Mouse (Mus musculus) forebrain, embryonic 16.5 days (tissue): Measurements from ENCODE around the gene Wdr60. TPM values are rescaled to one million over a fixed set of nuclear protein-coding genes. Genes with fewer than 3 reads are reported as not detected.
"Not testable (repeated sequence)": the region's sequence is repeated elsewhere in the genome, so short reads cannot be mapped to it uniquely, and the experiment has no call there.

ENCODE experiments used
- ATAC-seq: fragments of 200-750 bp; cut with Nextera tagmentation; 2 replicates; pipeline ENCODE4 v1.8.0; 2017; ENCODE audit warnings: mild to moderate bottlenecking, moderate library complexity
- H3K27ac ChIP-seq: fragments of 300-500 bp; sonication (generic); 2 replicates; pipeline ENCODE4 v1.5.1; 2014; ENCODE audit warnings: low read length, control low read depth
- H3K27me3 ChIP-seq: fragments of 300-500 bp; sonication (generic); replicated peaks from 2 replicates; pipeline ENCODE4 v1.6.1; 2014; ENCODE audit warnings: low read length; ENCODE audit not compliant: control insufficient read depth, insufficient read depth
- H3K36me3 ChIP-seq: fragments of 300-500 bp; sonication (generic); 2 replicates; pipeline ENCODE4 v1.6.1; 2014; ENCODE audit not compliant: control insufficient read depth, insufficient read depth
- H3K4me1 ChIP-seq: fragments of 300-500 bp; sonication (generic); replicated peaks from 2 replicates; pipeline ENCODE4 v1.6.1; 2014; ENCODE audit warnings: low read length; ENCODE audit not compliant: control insufficient read depth, insufficient read depth
- H3K4me2 ChIP-seq: fragments of 300-500 bp; sonication (generic); 2 replicates; pipeline ENCODE4 v1.6.1; 2014; ENCODE audit warnings: mild to moderate bottlenecking, low read length, control low read depth
- H3K4me3 ChIP-seq: fragments of 300-500 bp; sonication (generic); replicated peaks from 2 replicates; pipeline ENCODE4 v1.5.1; 2014; ENCODE audit warnings: mild to moderate bottlenecking, low read length, control low read depth
- H3K9ac ChIP-seq: fragments of 300-500 bp; sonication (generic); replicated peaks from 2 replicates; pipeline ENCODE4 v1.6.1; 2014; ENCODE audit warnings: low read depth, low read length, control low read depth
- H3K9me3 ChIP-seq: fragments of 300-500 bp; sonication (generic); 2 replicates; pipeline ENCODE4 v1.6.1; 2016; ENCODE audit warnings: low read length; ENCODE audit not compliant: control insufficient read depth
- WGBS: fragments of 180-500 bp; shearing (Covaris S2); extraction: QIAGEN DNeasy Blood & Tissue Kit; methylation state at CpG from one replicate; pipeline ENCODE4 v1.1.7; 2014; 5-methylcytosine and 5-hydroxymethylcytosine counted together
- polyA plus RNA-seq: library from polyadenylated mRNA; unstranded; fragments of >200 nt; fragmentation: Nextera tagmentation; extraction: Ambion mirVana; gene quantifications from 2 replicates; pipeline ENCODE4 v1.2.1, GENCODE M21; 2015

Gene Wdr60
- polyA plus RNA-seq, 1 experiment from 2014 or later: 18.5 TPM

GRCm38 (mm10) chr12:116282856-116283255 is 20.0 kb upstream of the Wdr60 start:
- H3K9ac ChIP-seq: no peak overlapping the region
- no peaks in the 10 kb centered on the region for H3K9me3 ChIP-seq
- no peak overlapping the region for H3K4me3 ChIP-seq
- H3K27ac ChIP-seq: no peak overlapping the region
- ATAC-seq: no peak
- 89% methylated on average over 2 of the region's 2 CpGs for WGBS
- peaks cover 9% of the 10 kb centered on the region for H3K4me1 ChIP-seq
- H3K27me3 ChIP-seq: no peaks in the 10 kb centered on the region
- H3K36me3 ChIP-seq: no peaks in the 10 kb centered on the region
- no peak overlapping the region for H3K4me2 ChIP-seq

- peaks cover 9% of the 10 kb centered on the region for H3K4me1 ChIP-seq
- ATAC-seq: no peak; the same call in 1 of the 2 replicates
- H3K4me3 ChIP-seq: peak overlapping the region; percentile 97
- H3K36me3 ChIP-seq: no peaks in the 10 kb centered on the region
- H3K9ac ChIP-seq: peak overlapping the region; percentile 97
- H3K27ac ChIP-seq: peak overlapping the region; percentile 91
- under 1% methylated on average over 49 of the region's 55 CpGs for WGBS
- H3K4me2 ChIP-seq: peak overlapping the region; percentile 96
- no peaks in the 10 kb centered on the region for H3K27me3 ChIP-seq
- H3K9me3 ChIP-seq: no peaks in the 10 kb centered on the region
These were observed 18.8 kb upstream of the Wdr60 start for GRCm38 (mm10) chr12:116281427-116282281.

GRCm38 (mm10) chr12:116280653-116281364 is 18.0 kb upstream of the Wdr60 start, which contains the start of gene Esyt2:
Esyt2 (plus strand) TSS chr12:116281196.
- no peaks in the 10 kb centered on the region for H3K9me3 ChIP-seq
- H3K36me3 ChIP-seq: no peaks in the 10 kb centered on the region
- WGBS: under 1% methylated on average over 65 of the region's 68 CpGs
- peak; percentile 98 for ATAC-seq
- peak within 1 kb of the TSS; percentile 98 for H3K27ac ChIP-seq
- H3K4me2 ChIP-seq: peak within 1 kb of the TSS; percentile 96
- no peaks in the 10 kb centered on the region for H3K27me3 ChIP-seq
- H3K9ac ChIP-seq: peak within 1 kb of the TSS; percentile 97
- peak within 1 kb of the TSS; percentile 97 for H3K4me3 ChIP-seq
- H3K4me1 ChIP-seq: peaks cover 9% of the 10 kb centered on the region

GRCm38 (mm10) chr12:116280149-116280652 is 17.4 kb upstream of the Wdr60 start:
- H3K4me3 ChIP-seq: peak overlapping the region; percentile 97
- peak overlapping the region; percentile 98 for H3K27ac ChIP-seq
- WGBS: under 1% methylated on average over 7 of the region's 7 CpGs
- H3K27me3 ChIP-seq: no peaks in the 10 kb centered on the region
- H3K9ac ChIP-seq: peak overlapping the region; percentile 97
- peak overlapping the region; percentile 70 for H3K4me2 ChIP-seq
- ATAC-seq: no peak
- H3K4me1 ChIP-seq: peaks cover 9% of the 10 kb centered on the region
- H3K9me3 ChIP-seq: no peaks in the 10 kb centered on the region
- H3K36me3 ChIP-seq: no peaks in the 10 kb centered on the region

- H3K4me3 ChIP-seq: no peak overlapping the region
- WGBS: 95% methylated on average over 2 of the region's 2 CpGs
- no peak overlapping the region for H3K9ac ChIP-seq
- no peak for ATAC-seq
- no peaks in the 10 kb centered on the region for H3K27me3 ChIP-seq
- peaks cover 9% of the 10 kb centered on the region for H3K4me1 ChIP-seq
- H3K9me3 ChIP-seq: no peaks in the 10 kb centered on the region
- H3K27ac ChIP-seq: no peak overlapping the region
- no peaks in the 10 kb centered on the region for H3K36me3 ChIP-seq
- no peak overlapping the region for H3K4me2 ChIP-seq
These were observed 16.4 kb upstream of the Wdr60 start for GRCm38 (mm10) chr12:116279181-116279580.

GRCm38 (mm10) chr12:116278541-116278940 is 15.7 kb upstream of the Wdr60 start:
- no peak overlapping the region for H3K4me3 ChIP-seq
- no peaks in the 10 kb centered on the region for H3K9me3 ChIP-seq
- 88% methylated on average over 1 of the region's 1 CpGs for WGBS
- H3K9ac ChIP-seq: no peak overlapping the region
- H3K4me1 ChIP-seq: peaks cover 9% of the 10 kb centered on the region
- ATAC-seq: no peak
- no peak overlapping the region for H3K4me2 ChIP-seq
- H3K27ac ChIP-seq: no peak overlapping the region
- no peaks in the 10 kb centered on the region for H3K27me3 ChIP-seq
- H3K36me3 ChIP-seq: no peaks in the 10 kb centered on the region

- H3K4me2 ChIP-seq: no peak overlapping the region
- H3K36me3 ChIP-seq: no peaks in the 10 kb centered on the region
- WGBS: 76% methylated on average over 2 of the region's 2 CpGs
- peaks cover 7% of the 10 kb centered on the region for H3K4me1 ChIP-seq
- no peak overlapping the region for H3K4me3 ChIP-seq
- no peak for ATAC-seq
- H3K9ac ChIP-seq: no peak overlapping the region
- H3K27me3 ChIP-seq: no peaks in the 10 kb centered on the region
- H3K27ac ChIP-seq: no peak overlapping the region
- no peaks in the 10 kb centered on the region for H3K9me3 ChIP-seq
These were observed 14.1 kb upstream of the Wdr60 start for GRCm38 (mm10) chr12:116276961-116277360.

- no peaks in the 10 kb centered on the region for H3K36me3 ChIP-seq
- WGBS: 93% methylated on average over 4 of the region's 4 CpGs
These were observed 12.8 kb upstream of the Wdr60 start for GRCm38 (mm10) chr12:116275631-116276030.

GRCm38 (mm10) chr12:116275086-116275485 is 12.3 kb upstream of the Wdr60 start, which contains the start of gene Gm11027:
Gm11027 (plus strand) TSS chr12:116275386.
- H3K9ac ChIP-seq, H3K27me3 ChIP-seq, H3K4me2 ChIP-seq, ATAC-seq, H3K9me3 ChIP-seq, H3K36me3 ChIP-seq, H3K4me3 ChIP-seq, H3K27ac ChIP-seq, H3K4me1 ChIP-seq: not testable (repeated sequence)
- WGBS: 79% methylated on average over 2 of the region's 2 CpGs

More at GRCm38 (mm10) chr12:116275631-116276030, 12.8 kb upstream of the Wdr60 start:
- Histone ChIP-seq H3K9me3 (no peaks in the 10 kb centered on the region), H3K9ac (no peak overlapping the region), H3K27me3 (no peaks in the 10 kb centered on the region), H3K4me2 (no peak overlapping the region), H3K4me3 (no peak overlapping the region), H3K27ac (no peak overlapping the region), H3K4me1 (0 out of 2 replicates have a peak, but pooled peaks cover 4% of the 10 kb centered on the region)
- no peak for ATAC-seq
